Mouse (Mus musculus): ENCODE measurements around the gene Rexo1.

DNA sequence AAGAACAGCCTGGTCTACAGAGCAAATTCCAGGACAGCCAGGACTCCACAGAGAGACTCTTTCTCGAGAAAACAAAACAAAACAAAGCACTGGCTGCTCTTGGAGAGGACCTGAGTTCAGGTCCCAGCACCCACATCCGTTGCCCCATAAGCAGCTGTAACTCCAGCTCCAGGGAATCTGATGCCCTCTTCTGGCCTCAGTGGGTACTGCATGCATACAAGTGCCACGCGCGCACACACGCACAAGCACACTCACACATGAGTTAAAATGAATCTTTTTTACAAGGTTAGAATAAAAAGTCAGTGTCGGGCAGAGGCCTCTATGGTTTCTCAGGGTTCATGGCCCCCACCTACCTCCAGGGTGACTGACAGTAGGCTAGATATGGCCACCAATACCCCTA lies 38.1 kb downstream of the Rexo1 start:
- TF ChIP-seq GATA1 (IDR thresholded peaks at IDR 0.05; ENCODE audit: borderline replicate concordance, low read length) (no peak), FLI1 (IDR thresholded peaks at IDR 0.05; ENCODE audit: low read length) (no peak)
